Mouse (Mus musculus): ENCODE data around the gene Zfp202. TPM values are rescaled to one million over a fixed set of nuclear protein-coding genes. Genes with fewer than 3 reads are reported as not detected.

The Zfp202 gene
- 1 to 10 TPM; 2.9 TPM for polyA plus RNA-seq (2017; shearing (Covaris generic))

DNA sequence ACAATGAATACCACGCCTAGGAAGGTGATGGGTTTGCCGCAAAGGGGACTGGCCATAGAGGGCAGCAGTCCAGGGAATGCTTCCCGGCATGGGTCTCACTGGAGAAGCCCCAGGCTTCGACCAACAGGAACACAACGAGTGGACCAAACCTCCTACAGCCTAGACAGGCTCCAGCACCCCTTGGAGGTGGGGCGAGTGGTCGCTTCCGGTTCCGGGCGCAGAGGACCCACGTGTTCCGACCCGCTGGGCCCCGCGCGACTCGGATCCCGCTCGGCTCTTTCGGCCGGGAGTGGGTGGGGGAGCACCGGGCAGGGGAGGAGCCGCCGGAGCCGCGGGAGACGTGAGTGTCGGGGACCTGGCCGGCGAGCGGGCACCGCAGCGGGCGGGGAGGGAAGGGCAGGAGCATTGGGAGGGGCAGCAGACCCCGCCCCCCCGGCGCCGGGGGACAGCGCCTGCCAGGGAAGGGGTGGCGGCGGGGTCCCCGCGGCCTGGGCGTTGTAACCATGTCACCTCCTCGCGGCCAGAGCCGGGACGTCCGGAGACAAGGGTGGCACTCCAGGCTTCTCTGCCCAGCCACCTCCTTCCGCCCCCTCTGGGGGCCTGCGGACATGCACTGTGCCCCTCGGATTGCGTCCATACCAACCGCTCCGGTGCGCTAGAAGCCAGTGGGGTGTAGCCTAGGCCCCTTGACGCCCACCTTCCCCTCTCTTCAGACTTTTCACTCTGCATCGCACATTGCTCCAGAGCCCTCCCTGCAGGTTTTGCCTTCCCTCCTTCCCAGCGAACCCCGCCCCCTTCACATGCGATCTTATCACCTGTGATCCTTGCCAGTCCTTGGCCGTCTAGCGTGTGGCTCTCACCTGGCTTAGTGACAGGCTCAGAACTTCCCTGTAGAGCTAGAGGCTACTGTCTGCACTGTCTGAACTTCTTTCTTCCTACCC, at the start of gene Zfp202:
Zfp202 (plus strand) TSS at position 219 of the 941 bp plus-strand sequence.

GRCm38 (mm10) chr9:40180620-40181019, 11.5 kb upstream of the Zfp202 start, which contains the start of gene Olfr986:
TSS of gene Olfr986 (plus strand) at chr9:40180920.

Other genes with a start within 250 kb of the Zfp202 start
- gene Olfr975, start 240.3 kb upstream of the Zfp202 start, polyA plus RNA-seq (2017; shearing (Covaris generic)), result not detected
- gene Olfr976, start 231.2 kb upstream of the Zfp202 start, polyA plus RNA-seq (2017; shearing (Covaris generic)), result not detected
- gene Olfr978, start 200.2 kb upstream of the Zfp202 start, polyA plus RNA-seq (2017; shearing (Covaris generic)), result under 1 TPM in 1 of 2 experiments, not detected in 1; 0.37 TPM
- gene Olfr979, start 188.9 kb upstream of the Zfp202 start, polyA plus RNA-seq (2017; shearing (Covaris generic)), result not detected
- not detected for gene Olfr980, start 182.7 kb upstream of the Zfp202 start, polyA plus RNA-seq (2017; shearing (Covaris generic))
- under 1 TPM; 0.06 to 0.17 TPM for gene Olfr981, start 170.9 kb upstream of the Zfp202 start, polyA plus RNA-seq (2017; shearing (Covaris generic))
- gene Olfr982, start 118.5 kb upstream of the Zfp202 start, polyA plus RNA-seq (2017; shearing (Covaris generic)), result under 1 TPM; 0.24 to 0.27 TPM
- gene Olfr983, start 98.7 kb upstream of the Zfp202 start, polyA plus RNA-seq (2017; shearing (Covaris generic)), result not detected
- gene Olfr984, start 78.1 kb upstream of the Zfp202 start, polyA plus RNA-seq (2017; shearing (Covaris generic)), result under 1 TPM in 1 of 2 experiments, not detected in 1; 0.15 TPM
- gene Olfr985, start 62.1 kb upstream of the Zfp202 start, polyA plus RNA-seq (2017; shearing (Covaris generic)), result not detected
- not detected for gene Tmem225, start 44.2 kb upstream of the Zfp202 start, polyA plus RNA-seq (2017; shearing (Covaris generic))
- gene Olfr986, start 11.4 kb upstream of the Zfp202 start, polyA plus RNA-seq (2017; shearing (Covaris generic)), result under 1 TPM in 1 of 2 experiments, not detected in 1; 0.54 TPM
- under 1 TPM in 1 of 2 experiments, not detected in 1; 0.69 TPM for gene Scn3b, start 76.9 kb downstream of the Zfp202 start, polyA plus RNA-seq (2017; shearing (Covaris generic))